Mouse (Mus musculus) right cerebral cortex, postnatal 10 days (tissue): ENCODE measurements around the gene Ccn5.
A peak's percentile ranks its signal among the peaks of the same experiment; 100 is the strongest.

Experiments
- DNase-seq, 2 experiments: peaks; one replicate each; pipeline ENCODE4 v3.0.0; 2021; ENCODE audit warnings: low spot score in 2 of 2

The Ccn5 gene

GRCm38 (mm10) chr2:163820607-163821006, at the start of gene Ccn5:
Gene Ccn5, plus strand, starts transcription at chr2:163820861.
- DNase-seq, result peak; percentile 48 to 62

DNA sequence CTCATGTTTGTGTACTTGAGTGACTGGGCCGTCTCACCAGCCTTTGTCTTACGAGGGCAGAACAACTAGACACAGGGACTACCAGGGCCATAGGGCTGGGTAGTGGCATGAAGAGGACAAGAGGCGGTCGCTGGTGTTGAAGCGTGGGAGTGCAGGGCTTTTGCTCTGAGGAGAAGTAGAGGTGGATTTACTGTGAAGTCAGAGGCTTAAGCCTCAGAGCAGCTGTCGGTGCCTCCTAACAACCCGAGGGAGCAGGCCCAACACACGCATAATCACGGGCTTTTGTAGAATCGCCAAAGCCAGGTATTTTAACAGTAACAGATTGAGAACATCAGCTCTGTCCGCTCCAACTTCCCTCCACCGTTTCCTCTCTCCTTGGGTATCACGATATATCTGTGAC, 44.0 kb upstream of the Ccn5 start:
- no peak for DNase-seq

DNA sequence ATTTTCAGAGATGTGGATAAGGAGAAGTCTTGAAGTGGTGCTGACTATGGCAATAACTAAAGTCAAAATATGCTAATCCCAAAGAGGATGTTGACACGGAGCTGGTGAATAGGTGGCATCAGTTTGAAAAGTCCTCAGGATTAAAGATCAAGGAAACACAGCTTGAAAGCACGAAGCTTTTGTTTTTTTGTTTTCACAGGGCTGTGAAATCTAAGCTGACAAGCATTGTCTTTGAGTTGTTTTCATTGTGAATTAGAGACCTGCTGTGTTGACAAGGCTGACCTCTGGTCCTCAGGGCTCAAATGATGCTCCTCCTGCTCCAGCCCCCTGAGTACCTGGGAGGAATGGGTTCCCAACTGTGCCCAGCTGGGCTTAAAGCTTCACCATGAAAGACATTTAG, 43.6 kb upstream of the Ccn5 start:
- no peak for DNase-seq

DNA sequence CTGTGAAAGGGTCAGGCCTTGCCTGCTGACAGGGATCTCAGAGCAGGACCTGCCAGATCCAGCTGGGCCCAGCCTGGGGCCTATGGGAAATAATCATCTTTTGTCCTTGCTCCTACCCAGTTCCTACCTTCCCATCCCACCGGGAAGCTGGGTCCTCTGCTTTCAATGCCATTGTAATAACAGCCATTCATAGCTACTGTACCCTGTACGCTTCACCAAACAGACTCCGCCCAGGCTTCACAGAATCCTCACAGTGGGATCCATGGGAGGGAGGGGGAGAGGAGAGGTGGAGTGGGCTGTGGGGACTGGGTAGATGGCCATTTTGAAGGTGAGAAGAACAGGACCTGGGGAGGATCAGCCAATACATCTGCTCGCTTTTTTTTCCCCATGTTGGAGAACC, 41.8 kb upstream of the Ccn5 start:
- no peak for DNase-seq

DNA sequence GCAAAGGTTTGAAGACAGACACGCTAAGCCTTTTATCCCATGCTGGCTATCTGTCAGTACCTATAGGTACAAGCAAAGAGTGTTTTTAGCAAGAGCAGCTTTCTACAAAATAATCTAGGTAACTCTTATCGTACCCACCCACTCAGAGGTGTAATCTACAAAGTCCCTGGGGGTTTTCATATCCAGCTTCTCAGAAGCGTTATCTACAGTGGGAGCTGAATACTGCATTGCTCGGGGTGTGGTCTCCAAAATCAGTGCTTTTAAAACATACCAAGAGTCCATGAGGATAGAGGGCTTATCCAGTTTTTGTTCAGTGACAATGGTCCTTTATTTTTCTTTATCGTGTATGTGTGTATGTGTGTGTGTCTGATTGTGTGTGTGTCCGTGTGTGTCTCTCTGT, 37.3 kb upstream of the Ccn5 start:
- no peak for DNase-seq

DNA sequence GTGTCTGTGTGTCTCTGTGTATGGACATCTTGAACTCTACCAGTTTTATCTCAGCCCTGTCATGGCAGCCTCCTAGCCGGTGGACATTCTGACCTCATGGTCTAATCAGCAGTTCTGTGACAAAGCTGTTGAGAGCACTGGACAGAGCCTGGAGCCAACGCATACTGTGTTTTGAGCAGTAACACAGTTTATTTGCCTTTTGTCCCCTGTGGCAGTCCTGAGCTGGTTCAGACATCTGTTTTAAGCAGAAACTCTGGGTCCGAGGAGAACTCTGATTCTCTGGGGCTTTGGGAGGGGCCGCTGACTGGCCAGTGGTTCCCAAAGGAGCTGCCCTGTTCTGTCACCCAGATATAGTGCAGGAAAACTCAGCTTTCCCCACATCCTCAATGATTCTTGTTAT, 36.8 kb upstream of the Ccn5 start:
- DNase-seq, result no peak

- DNase-seq, result no peak
These were observed 33.6 kb upstream of the Ccn5 start for GRCm38 (mm10) chr2:163787086-163787485.

DNA sequence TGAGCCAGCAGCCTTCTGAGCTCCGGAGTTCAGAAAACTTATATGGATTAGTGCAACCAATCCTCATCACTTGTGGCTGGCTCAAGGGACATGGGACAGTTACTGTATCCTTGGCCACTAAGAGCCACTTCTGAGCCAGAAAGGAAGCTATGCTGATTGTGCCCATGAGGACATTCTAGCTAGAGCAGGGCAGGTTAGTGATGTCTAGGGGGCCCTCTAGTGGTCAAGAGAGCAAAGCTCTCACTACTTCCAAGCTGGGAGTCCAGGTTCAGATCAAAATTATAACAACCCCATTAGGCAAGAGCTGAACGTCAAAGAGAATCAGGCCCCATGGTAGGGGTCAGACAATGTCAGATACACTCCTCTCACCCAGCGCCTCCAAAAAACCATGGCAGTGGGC, 33.0 kb upstream of the Ccn5 start:
- peak in 1 of 2 experiments; percentile 46 for DNase-seq

- peak; percentile 77 to 80 for DNase-seq
These were observed 32.2 kb upstream of the Ccn5 start for GRCm38 (mm10) chr2:163788484-163788883.

DNA sequence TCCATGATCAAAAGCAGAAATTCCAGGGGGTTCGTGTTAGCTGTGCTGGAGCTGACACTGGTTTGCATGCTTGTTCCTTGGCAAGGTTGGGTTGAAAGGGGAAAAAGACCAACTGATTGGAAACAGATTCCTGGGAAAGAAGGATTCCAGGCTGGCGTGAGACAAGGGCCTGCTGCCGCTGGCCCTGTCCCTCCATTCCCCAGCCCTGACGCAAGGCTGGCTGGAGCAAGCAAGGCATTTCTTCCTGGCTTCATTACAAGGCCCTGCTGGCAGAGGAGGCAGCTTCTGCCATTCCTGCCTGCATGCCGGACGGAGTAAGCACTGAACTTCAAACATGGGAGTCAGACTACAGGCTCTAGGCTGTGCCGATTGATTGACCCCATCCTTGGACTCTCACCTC, 22.2 kb upstream of the Ccn5 start:
- DNase-seq, result no peak

GRCm38 (mm10) chr2:163800832-163801231, 19.8 kb upstream of the Ccn5 start:
- peak in 1 of 2 experiments; percentile 40 for DNase-seq

GRCm38 (mm10) chr2:163801406-163801805, 19.3 kb upstream of the Ccn5 start:
- no peak for DNase-seq

DNA sequence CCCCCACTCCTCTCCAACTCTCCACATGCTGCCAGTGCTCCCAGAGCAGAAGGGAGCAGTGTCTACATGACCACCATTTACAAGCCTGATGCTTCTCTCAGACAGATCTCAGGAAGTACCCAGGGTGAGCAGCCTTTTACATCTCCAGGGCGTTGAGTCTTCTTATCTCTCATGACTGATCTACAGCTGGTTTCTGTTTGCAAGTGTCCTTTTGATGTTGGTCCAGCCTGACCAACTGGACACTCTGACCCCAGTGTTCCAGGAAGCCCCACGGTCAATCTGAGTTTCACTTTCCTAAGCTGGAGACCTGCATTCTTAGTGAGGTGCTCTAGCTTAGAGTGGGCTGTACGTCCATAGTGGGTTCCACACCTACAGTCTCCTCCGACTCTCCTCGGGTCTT, 16.8 kb upstream of the Ccn5 start:
- DNase-seq, result no peak

GRCm38 (mm10) chr2:163809166-163809565, 11.5 kb upstream of the Ccn5 start:
- DNase-seq, result no peak

DNA sequence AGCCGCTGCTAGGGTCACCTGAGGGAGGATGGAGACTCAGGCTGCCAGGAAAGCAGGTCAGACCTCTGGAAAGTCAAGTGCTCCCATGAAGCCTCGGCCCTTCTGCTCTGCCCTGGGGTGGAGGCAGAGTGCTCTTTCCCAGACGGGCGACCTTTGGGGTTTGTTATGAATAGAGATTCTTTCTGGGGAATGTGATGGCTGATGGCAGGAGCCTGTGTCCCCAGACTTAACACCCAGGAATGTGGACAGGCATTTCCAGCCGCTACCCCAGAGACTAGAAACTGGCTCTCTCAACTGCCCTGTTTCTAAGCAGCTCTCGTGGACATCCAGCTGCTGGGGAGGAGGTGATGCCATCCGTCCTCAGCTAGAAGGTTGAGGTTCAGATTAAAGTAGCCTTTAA, 11.0 kb upstream of the Ccn5 start:
- DNase-seq, result no peak

GRCm38 (mm10) chr2:163813077-163813476, 7.6 kb upstream of the Ccn5 start:
- DNase-seq, result no peak

- DNase-seq, result no peak
These were observed 5.8 kb upstream of the Ccn5 start for GRCm38 (mm10) chr2:163814739-163815465.

GRCm38 (mm10) chr2:163823248-163823647, 2.6 kb downstream of the Ccn5 start:
- peak in 1 of 2 experiments; percentile 63 for DNase-seq

DNA sequence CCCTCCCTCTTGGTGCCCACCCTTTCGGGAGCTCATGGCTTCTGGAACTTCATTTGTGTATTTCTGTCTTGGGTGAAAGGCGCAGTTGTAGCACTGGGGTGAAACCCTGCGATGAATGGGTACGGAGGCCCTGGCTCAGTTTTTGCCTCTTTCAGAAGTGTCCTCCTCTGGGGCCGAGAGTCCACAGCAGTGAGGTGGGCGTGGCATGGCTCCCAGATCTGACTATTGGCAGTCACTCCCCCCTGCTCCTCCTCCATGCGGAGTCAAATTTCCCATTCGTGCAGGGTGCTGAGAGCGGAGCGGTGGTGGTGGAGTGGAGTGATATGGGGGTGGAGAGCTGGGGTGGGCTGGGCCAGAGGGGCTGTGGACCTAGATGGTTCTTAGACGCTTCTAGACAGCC, 3.1 kb downstream of the Ccn5 start:
- DNase-seq, result no peak

- DNase-seq, result no peak
These were observed 5.2 kb downstream of the Ccn5 start for GRCm38 (mm10) chr2:163825861-163826260.

DNA sequence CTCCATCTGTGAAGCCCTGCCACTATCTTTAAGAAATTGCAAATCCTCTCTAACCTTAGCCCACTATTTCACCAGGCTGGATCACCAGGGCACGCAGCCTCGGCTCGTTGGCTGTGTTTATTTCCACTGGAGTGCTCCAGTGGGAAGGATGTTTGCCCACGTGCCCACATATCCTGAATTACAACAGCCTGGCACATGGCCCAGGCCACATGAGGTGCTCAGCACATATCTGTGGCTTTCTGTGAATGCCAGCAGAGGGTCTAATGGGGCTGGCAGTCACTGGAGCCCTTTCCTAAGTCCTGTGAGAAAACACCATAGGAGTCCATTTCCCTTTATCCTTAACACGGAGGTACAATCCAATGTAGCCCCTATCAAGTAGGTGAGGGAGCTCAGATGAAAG, 5.8 kb downstream of the Ccn5 start:
- no peak for DNase-seq

GRCm38 (mm10) chr2:163831163-163831562, 10.5 kb downstream of the Ccn5 start:
- no peak for DNase-seq

DNA sequence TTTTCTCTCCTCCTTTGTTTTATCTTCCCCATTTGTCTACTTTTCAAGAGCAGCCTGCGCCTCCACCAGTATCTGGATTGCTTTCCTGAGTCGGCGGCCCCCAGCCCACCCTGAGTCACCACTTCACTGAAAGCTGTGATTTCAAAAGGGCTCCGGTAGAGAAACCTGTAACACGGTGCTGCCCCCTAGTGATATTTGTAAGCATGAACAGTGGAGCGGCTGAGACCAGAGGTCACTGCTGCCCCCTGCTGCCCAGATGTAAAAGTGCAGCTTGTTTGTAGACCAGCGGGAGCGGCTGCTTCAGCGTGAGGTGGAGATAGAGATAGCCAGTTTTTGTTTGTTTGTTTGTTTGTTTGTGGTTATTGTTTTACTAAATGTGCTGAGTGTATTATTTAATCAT, 17.4 kb downstream of the Ccn5 start:
- peak; percentile 88 to 89 for DNase-seq

DNA sequence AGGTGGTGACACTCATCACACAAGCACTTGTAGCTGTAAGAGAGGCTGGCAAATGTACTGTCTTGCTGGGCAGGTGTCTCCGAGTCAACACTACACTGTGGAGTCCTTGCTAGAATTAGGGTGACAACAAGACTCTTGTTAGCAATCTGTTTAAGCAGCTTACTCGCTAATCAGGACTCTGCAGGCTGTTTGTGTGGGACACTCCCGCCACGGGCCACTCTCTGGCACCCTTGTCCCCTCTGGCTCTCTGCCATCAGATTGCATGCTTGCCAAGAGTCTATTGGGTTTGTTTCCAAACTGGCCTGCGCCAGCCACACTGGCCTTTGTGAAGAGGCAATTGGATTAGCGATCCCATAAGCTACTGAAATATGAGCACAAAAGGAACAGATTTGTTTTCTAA, 18.9 kb downstream of the Ccn5 start:
- peak; percentile 60 to 66 for DNase-seq
